Mouse (Mus musculus) bone marrow macrophage, adult 2 months (primary cell): ENCODE data around the gene Emg1. TPM values are rescaled to one million over a fixed set of nuclear protein-coding genes. Genes with fewer than 3 reads are reported as not detected.

Experiments used
- H3K27ac ChIP-seq: 2 replicates; pipeline ENCODE4 v1.5.1; 2012; ENCODE audit warnings: low read depth, low read length; ENCODE audit not compliant: insufficient read depth
- H3K4me1 ChIP-seq: 2 replicates; pipeline ENCODE4 v1.6.1; 2012; ENCODE audit warnings: low read length; ENCODE audit not compliant: control insufficient read depth, insufficient read depth
- H3K4me3 ChIP-seq: 2 replicates; pipeline ENCODE4 v1.5.1; 2012; ENCODE audit warnings: mild to moderate bottlenecking, low read length, moderate library complexity; ENCODE audit not compliant: insufficient read depth
- CTCF ChIP-seq: IDR thresholded peaks from 2 replicates; pipeline ENCODE4 v1.5.1; 2012; ENCODE audit warnings: low read depth, mild to moderate bottlenecking, low read length, moderate library complexity
- POLR2A ChIP-seq: IDR thresholded peaks from 2 replicates; pipeline ENCODE4 v1.6.1; 2012; ENCODE audit warnings: mild to moderate bottlenecking, low read depth, low read length, borderline replicate concordance
- polyA plus RNA-seq: library from polyadenylated mRNA; stranded (reverse); fragments of >200 nt; gene quantifications from 2 replicates; pipeline ENCODE4 v1.2.4, GENCODE M21; 2012; ENCODE audit not compliant: missing spikeins, insufficient read depth, insufficient read length

Emg1 gene
- polyA plus RNA-seq, 1 experiment, result 48.2 TPM

GRCm38 (mm10) chr6:124699962-124700610 is 11.9 kb downstream of the Emg1 start:
- no peak overlapping the region for H3K27ac ChIP-seq
- H3K4me3 ChIP-seq, result no peak overlapping the region
- peaks cover 37% of the 10 kb centered on the region for H3K4me1 ChIP-seq
- TF ChIP-seq POLR2A, result no peak
- TF ChIP-seq CTCF, result no peak

- H3K4me1 ChIP-seq, result peaks cover 37% of the 10 kb centered on the region
- H3K4me3 ChIP-seq, result no peak overlapping the region
- TF ChIP-seq POLR2A (no peak), CTCF (no peak)
- no peak overlapping the region for H3K27ac ChIP-seq
Observed at GRCm38 (mm10) chr6:124699366-124699765, 12.6 kb downstream of the Emg1 start.

GRCm38 (mm10) chr6:124698751-124699150 is 13.2 kb downstream of the Emg1 start:
- Histone ChIP-seq H3K27ac (no peak overlapping the region), H3K4me1 (peaks cover 40% of the 10 kb centered on the region)
- no peak for TF ChIP-seq POLR2A

GRCm38 (mm10) chr6:124696441-124697150 is 15.4 kb downstream of the Emg1 start:
- TF ChIP-seq CTCF (no peak), POLR2A (no peak)
- Histone ChIP-seq H3K4me1 (peaks cover 49% of the 10 kb centered on the region), H3K4me3 (no peak overlapping the region), H3K27ac (no peak overlapping the region)

More at GRCm38 (mm10) chr6:124698751-124699150, 13.2 kb downstream of the Emg1 start:
- no peak overlapping the region for H3K4me3 ChIP-seq

- Histone ChIP-seq H3K27ac (no peak overlapping the region), H3K4me3 (no peak overlapping the region), H3K4me1 (peaks cover 41% of the 10 kb centered on the region)
- TF ChIP-seq POLR2A (no peak), CTCF (no peak)
Observed at GRCm38 (mm10) chr6:124694166-124694955, 17.6 kb downstream of the Emg1 start.

GRCm38 (mm10) chr6:124693243-124693981 is 18.6 kb downstream of the Emg1 start:
- H3K4me3 ChIP-seq, result no peak overlapping the region
- H3K4me1 ChIP-seq, result peaks cover 45% of the 10 kb centered on the region
- TF ChIP-seq CTCF, result no peak
- TF ChIP-seq POLR2A, result no peak
- no peak overlapping the region for H3K27ac ChIP-seq

- Histone ChIP-seq H3K27ac (no peak overlapping the region), H3K4me3 (no peak overlapping the region), H3K4me1 (peaks cover 39% of the 10 kb centered on the region)
- TF ChIP-seq CTCF, result no peak
- TF ChIP-seq POLR2A, result no peak
Observed at GRCm38 (mm10) chr6:124690517-124690916, 21.5 kb downstream of the Emg1 start.

GRCm38 (mm10) chr6:124689011-124689410 is 23.0 kb downstream of the Emg1 start:
- Histone ChIP-seq H3K4me3 (no peak overlapping the region), H3K27ac (peak overlapping the region; percentile 93), H3K4me1 (peaks cover 50% of the 10 kb centered on the region)
- no peak for TF ChIP-seq CTCF
- TF ChIP-seq POLR2A, result no peak

- Histone ChIP-seq H3K27ac (peak overlapping the region; percentile 93), H3K4me3 (peak overlapping the region; percentile 50), H3K4me1 (peaks cover 53% of the 10 kb centered on the region)
- TF ChIP-seq CTCF (no peak), POLR2A (no peak)
Observed at GRCm38 (mm10) chr6:124688151-124688758, 23.7 kb downstream of the Emg1 start.
